Mouse (Mus musculus) adrenal gland, adult 18-20 months (tissue): Measurements from ENCODE around the gene 4930404H24Rik. TPM values are rescaled to one million over a fixed set of nuclear protein-coding genes. Genes with fewer than 3 reads are reported as not detected.

Experiments
- DNase-seq, 2 experiments: peaks; one replicate each; pipeline ENCODE4 v3.0.0; 2021 to 2022; ENCODE audit warnings: low spot score in 2 of 2
- long read RNA-seq, 2 experiments: library from polyadenylated mRNA; stranded (forward); transcript quantifications; one replicate each; pipeline ENCODE4 v2.0.0; 2021
- total RNA-seq, 2 experiments: library from RNA; stranded (reverse); gene quantifications; 1 replicate in 1 of 2; 2 replicates in 1 of 2; pipeline ENCODE4 v1.2.3; 2021

4930404H24Rik gene
- not detected for total RNA-seq
- long read RNA-seq, experiment 1: 0 reads
- long read RNA-seq, experiment 2: 0 reads

GRCm38 (mm10) chr2:153492573-153493392, at the start of gene 4930404H24Rik:
Gene 4930404H24Rik, plus strand, starts transcription at chr2:153492790.
- peak; percentile 66 for DNase-seq

- DNase-seq: peak in 1 of 2 experiments; percentile 49
Observed at GRCm38 (mm10) chr2:153443434-153444240, 49.0 kb upstream of the 4930404H24Rik start.

GRCm38 (mm10) chr2:153444254-153445136, 48.1 kb upstream of the 4930404H24Rik start:
- peak; percentile 74 to 81 for DNase-seq

GRCm38 (mm10) chr2:153445137-153446016, 47.2 kb upstream of the 4930404H24Rik start:
- peak in 1 of 2 experiments; percentile 45 for DNase-seq

- DNase-seq: no peak
Observed at GRCm38 (mm10) chr2:153446017-153446408, 46.6 kb upstream of the 4930404H24Rik start.

GRCm38 (mm10) chr2:153446476-153446875, 46.1 kb upstream of the 4930404H24Rik start:
- no peak for DNase-seq

- no peak for DNase-seq
Observed at GRCm38 (mm10) chr2:153447719-153448118, 44.9 kb upstream of the 4930404H24Rik start.

- DNase-seq: no peak
Observed at GRCm38 (mm10) chr2:153448519-153448918, 44.1 kb upstream of the 4930404H24Rik start.

GRCm38 (mm10) chr2:153453961-153454759, 38.4 kb upstream of the 4930404H24Rik start:
- DNase-seq: no peak

GRCm38 (mm10) chr2:153454841-153455506, 37.6 kb upstream of the 4930404H24Rik start:
- DNase-seq: no peak

- no peak for DNase-seq
Observed at GRCm38 (mm10) chr2:153457467-153457866, 35.1 kb upstream of the 4930404H24Rik start.

GRCm38 (mm10) chr2:153458022-153458441, 34.6 kb upstream of the 4930404H24Rik start:
- DNase-seq: no peak

- DNase-seq: no peak
Observed at GRCm38 (mm10) chr2:153463257-153463656, 29.3 kb upstream of the 4930404H24Rik start.

GRCm38 (mm10) chr2:153467372-153467771, 25.2 kb upstream of the 4930404H24Rik start:
- DNase-seq: no peak

- DNase-seq: no peak
Observed at GRCm38 (mm10) chr2:153469317-153469716, 23.3 kb upstream of the 4930404H24Rik start.

GRCm38 (mm10) chr2:153469764-153470163, 22.8 kb upstream of the 4930404H24Rik start:
- no peak for DNase-seq

GRCm38 (mm10) chr2:153470983-153471382, 21.6 kb upstream of the 4930404H24Rik start:
- DNase-seq: no peak
